Mouse (Mus musculus) G1E (cell line): ENCODE data around the gene Rassf8. TPM values are rescaled to one million over a fixed set of nuclear protein-coding genes. Genes with fewer than 3 reads are reported as not detected.

ENCODE experiments used
- ATAC-seq: 2 replicates; pipeline ENCODE4 v1.8.0; 2016; ENCODE audit warnings: mild to moderate bottlenecking; ENCODE audit not compliant: insufficient number of reproducible peaks, poor library complexity, low FRiP score, severe bottlenecking; ENCODE audit errors: extremely low read depth
- DNase-seq: peaks from one replicate; pipeline ENCODE4 v3.0.0; 2012; ENCODE audit warnings: low spot score
- H3K27me3 ChIP-seq: 2 replicates; pipeline ENCODE4 v1.6.1; 2012; ENCODE audit warnings: mild to moderate bottlenecking, low read length, inconsistent platforms; ENCODE audit not compliant: insufficient read depth
- H3K36me3 ChIP-seq: replicated peaks from 2 replicates; pipeline ENCODE3; 2012; ENCODE audit warnings: mild to moderate bottlenecking, inconsistent platforms
- H3K4me1 ChIP-seq: 2 replicates; pipeline ENCODE4 v1.6.1; 2012; ENCODE audit warnings: low read depth, low read length, inconsistent platforms, mixed read lengths; ENCODE audit not compliant: insufficient read depth
- H3K4me3 ChIP-seq: 2 replicates; pipeline ENCODE4 v1.5.1; 2012; ENCODE audit warnings: low read depth, mild to moderate bottlenecking, inconsistent platforms, low read length, moderate library complexity, mixed read lengths
- H3K9me3 ChIP-seq: replicated peaks from 2 replicates; pipeline ENCODE4 v1.6.1; 2012; ENCODE audit warnings: inconsistent platforms
- CTCF ChIP-seq: IDR thresholded peaks from 2 replicates; pipeline ENCODE4 v1.5.1; 2012; ENCODE audit warnings: low read depth, low read length, inconsistent platforms, mixed read lengths
- GATA1 ChIP-seq: IDR thresholded peaks from 2 replicates; pipeline ENCODE4 v1.6.1; 2012; ENCODE audit warnings: borderline replicate concordance, low read length, inconsistent platforms, mixed read lengths
- GATA2 ChIP-seq: IDR thresholded peaks from 2 replicates; pipeline ENCODE4 v1.6.1; 2012; ENCODE audit warnings: low read depth, low read length, inconsistent platforms, borderline replicate concordance
- POLR2AphosphoS5 ChIP-seq: IDR thresholded peaks from 2 replicates; pipeline ENCODE4 v1.6.1; 2012; ENCODE audit warnings: low read depth, low read length, inconsistent platforms; ENCODE audit not compliant: insufficient replicate concordance
- TAL1 ChIP-seq: conservative IDR thresholded peaks from 2 replicates; pipeline ENCODE4 v1.6.1; 2012; ENCODE audit warnings: low read depth, low read length, inconsistent platforms, mixed read lengths
- polyA plus RNA-seq: library from polyadenylated mRNA; stranded (reverse); fragments of >175 nt; gene quantifications from 2 replicates; pipeline ENCODE4 v1.2.3, GENCODE M21; 2012
- total RNA-seq, 2 experiments: library from RNA; stranded (forward) in 1 of 2; stranded (reverse) in 1 of 2; fragments of 200-1000 nt in 1 of 2; fragments of >200 nt in 1 of 2; fragmentation: Nextera tagmentation in 1 of 2; gene quantifications; 2 replicates each; pipeline ENCODE4 v1.2.3; 2014 to 2017

The Rassf8 gene
- total and polyA plus RNA-seq, 3 experiments, result 0.16 TPM; not detected in 2

DNA sequence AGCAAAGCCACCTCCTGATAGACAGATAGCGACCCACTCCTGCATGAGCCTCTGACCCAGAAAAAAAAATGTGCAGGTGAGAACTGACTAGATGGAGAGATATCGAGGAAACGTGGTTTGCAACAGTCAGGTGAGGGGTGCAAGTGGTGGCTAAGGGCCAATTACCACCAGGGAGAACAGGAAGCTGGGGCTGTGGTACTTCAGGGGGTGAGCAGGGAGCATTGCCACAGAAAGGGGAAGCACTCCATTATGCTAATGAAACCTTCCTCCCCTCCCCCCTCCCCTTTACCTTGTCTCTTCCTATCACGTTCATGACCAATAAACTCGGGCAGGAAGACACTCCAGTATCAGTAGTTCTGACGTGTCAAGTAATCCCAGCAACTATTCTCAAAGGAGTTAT, 88.8 kb downstream of the Rassf8 start:
- no peaks in the 10 kb centered on the region for H3K27me3 ChIP-seq
- peaks cover 73% of the 10 kb centered on the region for H3K9me3 ChIP-seq
- DNase-seq, result no peak
- ATAC-seq, result no peak
- no peak overlapping the region for H3K4me3 ChIP-seq
- H3K36me3 ChIP-seq, result no peaks in the 10 kb centered on the region
- TF ChIP-seq CTCF (no peak), GATA1 (no peak), POLR2AphosphoS5 (no peak), TAL1 (no peak), GATA2 (no peak)
- no peaks in the 10 kb centered on the region for H3K4me1 ChIP-seq

DNA sequence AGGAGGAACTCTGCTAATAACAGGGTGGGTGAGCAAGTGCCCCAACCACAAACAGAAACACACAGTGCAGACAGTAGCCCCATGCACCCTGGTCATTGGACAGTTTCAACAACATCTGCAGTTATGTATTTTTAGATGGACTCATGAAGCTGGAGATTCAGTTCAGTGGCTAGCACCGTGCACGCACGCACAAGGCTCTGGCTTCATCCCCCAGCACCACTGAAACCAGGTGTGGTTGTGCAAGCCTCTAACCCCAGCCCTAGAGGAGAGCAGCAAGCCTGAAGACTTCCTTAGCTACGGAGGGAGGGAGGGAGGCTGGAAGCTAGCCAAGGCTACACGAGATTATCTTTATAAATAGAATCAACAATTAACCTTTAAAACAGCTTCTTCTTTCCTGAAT, 99.1 kb downstream of the Rassf8 start:
- no peak for DNase-seq
- Histone ChIP-seq H3K36me3 (no peaks in the 10 kb centered on the region), H3K4me1 (no peaks in the 10 kb centered on the region), H3K9me3 (peaks cover 46% of the 10 kb centered on the region), H3K27me3 (no peaks in the 10 kb centered on the region), H3K4me3 (no peak overlapping the region)
- ATAC-seq, result no peak
- TF ChIP-seq POLR2AphosphoS5 (no peak), GATA2 (no peak), GATA1 (no peak), CTCF (no peak), TAL1 (no peak)

DNA sequence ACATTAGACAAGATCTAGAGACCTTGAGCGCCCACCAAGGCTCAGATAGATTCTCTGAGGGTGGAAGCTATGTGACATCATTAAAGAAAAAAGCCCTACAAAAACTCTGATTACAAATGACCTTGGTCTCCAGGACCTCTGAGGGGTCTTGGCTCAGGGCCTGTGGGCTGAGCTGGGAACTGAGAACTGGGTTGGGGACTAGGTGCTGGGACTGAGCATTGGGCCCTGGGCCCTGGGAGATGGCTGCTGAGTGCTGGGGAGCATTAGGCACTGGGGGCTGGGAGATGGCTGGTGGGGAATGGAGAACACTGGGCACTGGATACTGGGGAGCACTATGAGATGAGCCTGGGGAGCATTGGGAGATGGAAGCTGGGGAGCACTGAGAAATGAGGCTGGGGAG, 99.5 kb downstream of the Rassf8 start:
- ATAC-seq, result no peak
- no peak overlapping the region for H3K4me3 ChIP-seq
- H3K9me3 ChIP-seq, result peaks cover 45% of the 10 kb centered on the region
- no peak for DNase-seq
- H3K4me1 ChIP-seq, result no peaks in the 10 kb centered on the region
- no peaks in the 10 kb centered on the region for H3K36me3 ChIP-seq
- no peaks in the 10 kb centered on the region for H3K27me3 ChIP-seq
- TF ChIP-seq POLR2AphosphoS5 (no peak), GATA2 (no peak), TAL1 (no peak), GATA1 (no peak), CTCF (no peak)

DNA sequence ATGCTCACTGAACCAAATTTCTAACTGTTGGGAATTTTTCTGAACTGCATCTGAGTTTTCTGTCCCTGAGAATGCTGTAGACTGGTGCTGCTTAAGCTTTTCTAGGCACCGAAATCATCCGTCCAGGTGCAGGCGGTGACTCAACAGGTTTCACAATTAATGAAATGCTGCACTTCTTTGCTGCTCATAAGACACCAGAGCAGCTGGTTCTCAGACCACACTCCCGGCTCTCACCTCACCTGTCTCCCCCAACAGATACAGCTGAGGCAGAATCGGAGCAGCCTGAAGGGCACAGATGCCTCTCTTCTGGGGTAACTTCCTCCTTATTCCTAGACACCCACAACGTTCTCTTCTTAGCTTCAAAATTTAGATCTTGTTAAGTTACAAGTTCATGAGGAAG, 100.4 kb downstream of the Rassf8 start:
- no peaks in the 10 kb centered on the region for H3K36me3 ChIP-seq
- no peak for TF ChIP-seq TAL1
- no peak for TF ChIP-seq POLR2AphosphoS5
- TF ChIP-seq GATA1, result no peak
- TF ChIP-seq GATA2, result no peak
- TF ChIP-seq CTCF, result no peak
- no peaks in the 10 kb centered on the region for H3K27me3 ChIP-seq
- ATAC-seq (no peak), DNase-seq (no peak)
- H3K4me3 ChIP-seq, result no peak overlapping the region
- H3K9me3 ChIP-seq, result peaks cover 49% of the 10 kb centered on the region
- no peaks in the 10 kb centered on the region for H3K4me1 ChIP-seq

DNA sequence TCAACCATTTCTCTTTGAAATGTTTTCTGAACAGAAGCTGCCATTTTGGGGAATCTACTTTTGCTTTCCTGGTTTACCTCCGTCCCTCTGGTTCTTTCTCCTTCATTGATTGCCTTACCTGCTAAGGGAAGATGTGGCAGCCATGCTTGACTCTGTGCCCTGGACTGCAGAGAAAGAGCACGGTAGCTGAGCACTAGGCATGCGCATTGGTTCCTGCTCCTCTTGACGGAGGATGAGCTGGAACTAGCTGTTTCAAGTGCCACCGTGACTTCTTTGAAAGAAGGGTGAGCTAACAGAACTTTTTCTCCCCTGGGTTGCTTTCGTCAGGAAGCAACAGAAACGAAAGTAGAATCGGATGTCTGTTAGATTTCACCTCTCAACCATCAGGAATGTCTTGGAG, 101.1 kb downstream of the Rassf8 start:
- H3K27me3 ChIP-seq, result no peaks in the 10 kb centered on the region
- no peak overlapping the region for H3K4me3 ChIP-seq
- ATAC-seq (no peak), DNase-seq (no peak)
- H3K36me3 ChIP-seq, result no peaks in the 10 kb centered on the region
- H3K4me1 ChIP-seq, result no peaks in the 10 kb centered on the region
- TF ChIP-seq GATA2, result no peak
- H3K9me3 ChIP-seq, result peaks cover 53% of the 10 kb centered on the region

DNA sequence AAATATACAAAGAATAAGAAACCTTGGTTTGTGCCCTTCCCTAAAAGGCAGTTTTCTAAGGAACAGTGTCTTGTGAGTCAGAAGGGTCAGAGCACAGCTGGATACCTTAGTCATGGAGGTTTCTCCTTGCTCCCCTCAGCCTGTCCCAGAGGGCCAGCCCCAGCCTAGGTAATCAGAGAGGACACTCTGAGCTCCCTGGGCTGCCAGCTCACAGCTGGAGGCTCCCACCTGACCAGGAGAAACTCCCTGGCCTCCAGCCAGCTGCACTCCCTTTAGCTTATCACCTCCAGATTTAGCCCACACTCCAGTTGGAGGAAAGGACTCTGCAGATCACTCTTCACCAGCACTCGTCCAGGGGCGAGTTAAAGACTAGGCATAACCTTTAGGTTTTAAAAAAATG, 104.2 kb downstream of the Rassf8 start:
- no peak for DNase-seq
- no peak overlapping the region for H3K4me3 ChIP-seq
- peaks cover 72% of the 10 kb centered on the region for H3K9me3 ChIP-seq
- no peak for ATAC-seq
- TF ChIP-seq GATA2 (no peak), CTCF (no peak), TAL1 (no peak), POLR2AphosphoS5 (no peak), GATA1 (no peak)
- H3K27me3 ChIP-seq, result no peaks in the 10 kb centered on the region
- H3K4me1 ChIP-seq, result no peaks in the 10 kb centered on the region
- no peaks in the 10 kb centered on the region for H3K36me3 ChIP-seq

DNA sequence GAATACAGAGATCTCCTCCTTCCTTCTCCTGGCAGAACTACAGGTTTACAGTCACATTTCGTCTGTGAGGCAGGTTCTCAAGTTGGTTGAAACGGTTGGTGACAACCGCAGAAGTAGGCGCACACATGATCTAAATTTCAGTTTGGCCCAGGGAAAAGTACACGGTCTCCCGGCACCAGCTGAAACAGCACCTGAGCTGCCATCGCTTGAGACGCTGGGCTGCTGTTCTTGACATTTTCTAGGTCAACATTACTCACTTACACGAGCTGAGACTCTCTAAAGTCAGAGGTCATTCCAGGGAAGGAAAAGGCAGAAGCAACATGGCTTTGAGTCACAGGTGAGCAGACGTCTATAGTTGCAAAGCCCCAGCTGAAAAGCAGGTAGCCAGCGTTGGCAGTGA, 105.4 kb downstream of the Rassf8 start:
- TF ChIP-seq GATA1 (no peak), POLR2AphosphoS5 (no peak), CTCF (no peak), GATA2 (no peak), TAL1 (no peak)
- Histone ChIP-seq H3K4me3 (no peak overlapping the region), H3K9me3 (peaks cover 74% of the 10 kb centered on the region), H3K27me3 (no peaks in the 10 kb centered on the region), H3K36me3 (no peaks in the 10 kb centered on the region), H3K4me1 (no peaks in the 10 kb centered on the region)
- no peak for ATAC-seq
- DNase-seq, result no peak
